Mouse (Mus musculus) left cerebral cortex, postnatal 14 days (tissue): ENCODE results near the gene Rai1. TPM values are rescaled to one million over a fixed set of nuclear protein-coding genes. Genes with fewer than 3 reads are reported as not detected.

Experiments used
- DNase-seq, 2 experiments: peaks; one replicate each; pipeline ENCODE4 v3.0.0; 2021 to 2022; ENCODE audit warnings: low spot score in 2 of 2, mixed read lengths in 1 of 2
- intact Hi-C: fragments of 180-260 bp; cut with DNase I; formaldehyde crosslinking; loops from one replicate; pipeline ENCODE4 v1.15.1; 2025
- microRNA-seq, 2 experiments: library from miRNA; unstranded; fragments of <30 nt; microRNA quantifications; one replicate each; pipeline ENCODE4 v1.2.0; 2022
- total RNA-seq, 2 experiments: library from RNA; stranded (reverse); gene quantifications; 2 replicates each; pipeline ENCODE4 v1.2.3; 2021

Gene Rai1
- total RNA-seq, 2 experiments from 2014 or later: 58.8 to 60.5 TPM

- intact Hi-C loops: no loop called here
- DNase-seq: no peak
Measured at GRCm38 (mm10) chr11:60228525-60228924, 123.7 kb downstream of the Rai1 start.

GRCm38 (mm10) chr11:60229821-60230220 is 125.0 kb downstream of the Rai1 start:
- intact Hi-C loops: no loop called here
- DNase-seq: no peak

GRCm38 (mm10) chr11:60230512-60230911 is 125.7 kb downstream of the Rai1 start:
- DNase-seq: no peak
- intact Hi-C loops: no loop called here

- intact Hi-C loops: no loop called here
- no peak for DNase-seq
Measured at GRCm38 (mm10) chr11:60231326-60231725, 126.5 kb downstream of the Rai1 start.

- intact Hi-C loops: no loop called here
- no peak for DNase-seq
Measured at GRCm38 (mm10) chr11:60231951-60232350, 127.1 kb downstream of the Rai1 start.

GRCm38 (mm10) chr11:60232441-60233058 is 127.7 kb downstream of the Rai1 start:
- no peak for DNase-seq
- intact Hi-C loops: no loop called here

GRCm38 (mm10) chr11:60233235-60233634 is 128.4 kb downstream of the Rai1 start:
- no peak for DNase-seq
- intact Hi-C loops: no loop called here

- no peak for DNase-seq
- intact Hi-C loops: no loop called here
Measured at GRCm38 (mm10) chr11:60235351-60235750, 130.5 kb downstream of the Rai1 start.

- DNase-seq: no peak
- intact Hi-C loops: no loop called here
Measured at GRCm38 (mm10) chr11:60240509-60240908, 135.7 kb downstream of the Rai1 start.

GRCm38 (mm10) chr11:60244503-60245143 is 139.8 kb downstream of the Rai1 start:
- no peak for DNase-seq
- intact Hi-C loops: no loop called here

GRCm38 (mm10) chr11:60246077-60246476 is 141.3 kb downstream of the Rai1 start:
- intact Hi-C loops: no loop called here
- no peak for DNase-seq

- DNase-seq: no peak
- intact Hi-C loops: no loop called here
Measured at GRCm38 (mm10) chr11:60247753-60248550, 143.1 kb downstream of the Rai1 start.

Small RNA genes lying within 50 kb of the gene (microRNA-seq; reads per million reads assigned to microRNA genes)
- gene Mir6921 (0.26 to 0.34 reads per million in 2 experiments), gene Mir6922 (0 to 0.79 reads per million in 2 experiments)

Other genes with a start within 250 kb of the Rai1 start
- 10 to 100 TPM; 34.0 to 34.2 TPM for gene Med9, start 156.8 kb upstream of the Rai1 start, total RNA-seq
- gene Rasd1, start 140.1 kb upstream of the Rai1 start, total RNA-seq: 1 to 10 TPM; 6.5 to 6.6 TPM
- 1 to 10 TPM; 4.9 to 6.1 TPM for gene Pemt, start 58.5 kb upstream of the Rai1 start, total RNA-seq
- gene Srebf1, start 117.6 kb downstream of the Rai1 start, total RNA-seq: 10 to 100 TPM; 35.5 to 36.1 TPM
- gene Tom1l2, start 247.9 kb downstream of the Rai1 start, total RNA-seq: 100 to 1,000 TPM; 163 to 172 TPM
- gene Drc3, start 248.3 kb downstream of the Rai1 start, total RNA-seq: 10 to 100 TPM; 11.7 to 13.6 TPM